Mouse (Mus musculus) limb, embryonic 11.5 days (tissue): ENCODE measurements around the gene Rtkn. TPM values are rescaled to one million over a fixed set of nuclear protein-coding genes. Genes with fewer than 3 reads are reported as not detected.

Experiments
- ATAC-seq: fragments of 200-750 bp; cut with Nextera tagmentation; 2 replicates; pipeline ENCODE4 v1.8.0; 2017; ENCODE audit warnings: low read depth; ENCODE audit not compliant: insufficient number of reproducible peaks, low FRiP score, low TSS enrichment
- DNase-seq: peaks from one replicate; pipeline ENCODE4 v3.0.0-alpha.2; 2015; ENCODE audit warnings: low spot score
- H3K27ac ChIP-seq: fragments of 300-500 bp; sonication (generic); replicated peaks from 2 replicates; pipeline ENCODE4 v1.5.1; 2014; ENCODE audit warnings: low read depth, mild to moderate bottlenecking, low read length
- H3K27me3 ChIP-seq: fragments of 300-500 bp; sonication (generic); 2 replicates; pipeline ENCODE4 v1.6.1; 2014; ENCODE audit warnings: mild to moderate bottlenecking, low read length, mixed read lengths; ENCODE audit not compliant: control insufficient read depth, insufficient read depth
- H3K36me3 ChIP-seq: fragments of 300-500 bp; sonication (generic); 2 replicates; pipeline ENCODE4 v1.6.1; 2014; ENCODE audit warnings: mild to moderate bottlenecking, low read length, moderate library complexity, mixed read lengths; ENCODE audit not compliant: control insufficient read depth, insufficient read depth
- H3K4me1 ChIP-seq: fragments of 300-500 bp; sonication (generic); 2 replicates; pipeline ENCODE4 v1.6.1; 2014; ENCODE audit warnings: low read length, mixed read lengths; ENCODE audit not compliant: control insufficient read depth, insufficient read depth
- H3K4me2 ChIP-seq: fragments of 300-500 bp; sonication (generic); 2 replicates; pipeline ENCODE4 v1.6.1; 2014; ENCODE audit warnings: low read depth, mild to moderate bottlenecking, moderate library complexity; ENCODE audit not compliant: severe bottlenecking
- H3K4me3 ChIP-seq: fragments of 300-500 bp; sonication (generic); 2 replicates; pipeline ENCODE4 v1.5.1; 2014; ENCODE audit warnings: low read depth, low read length
- H3K9ac ChIP-seq: fragments of 300-500 bp; sonication (generic); 2 replicates; pipeline ENCODE4 v1.6.1; 2014; ENCODE audit warnings: mild to moderate bottlenecking, low read length
- H3K9me3 ChIP-seq: fragments of 300-500 bp; sonication (generic); 2 replicates; pipeline ENCODE4 v1.6.1; 2016; ENCODE audit warnings: low read length; ENCODE audit not compliant: control insufficient read depth
- WGBS: fragments of 180-500 bp; shearing (Covaris S2); extraction: QIAGEN DNeasy Blood & Tissue Kit; methylation state at CpG from one replicate; pipeline ENCODE4 v1.1.7; 2014; 5-methylcytosine and 5-hydroxymethylcytosine counted together
- polyA plus RNA-seq: library from polyadenylated mRNA; unstranded; fragments of >200 nt; fragmentation: Nextera tagmentation; extraction: Ambion mirVana; gene quantifications from 2 replicates; pipeline ENCODE4 v1.2.1, GENCODE M21; 2014

The Rtkn gene
- polyA plus RNA-seq, 1 experiment from 2014 or later = 30.5 TPM

GRCm38 (mm10) chr6:83115011-83115671 lies 20.1 kb upstream of the Rtkn start, which contains the start of gene Mogs:
TSS of gene Mogs (plus strand) at chr6:83115496.
- Histone ChIP-seq H3K36me3 (peaks cover 14% of the 10 kb centered on the region), H3K4me1 (peaks cover 12% of the 10 kb centered on the region; the same call in 1 of the 2 replicates), H3K9me3 (no peaks in the 10 kb centered on the region), H3K9ac (peak within 1 kb of the TSS; percentile 80), H3K4me2 (peak within 1 kb of the TSS; percentile 89), H3K27me3 (no peaks in the 10 kb centered on the region), H3K27ac (peak within 1 kb of the TSS; percentile 70), H3K4me3 (peak within 1 kb of the TSS; percentile 86)
- under 1% methylated on average over 44 of the region's 58 CpGs for WGBS
- DNase-seq (peak; percentile 95), ATAC-seq (peak; percentile 81)

- H3K4me2 ChIP-seq = peak overlapping the region; percentile 89
- no peak for DNase-seq
- peaks cover 13% of the 10 kb centered on the region for H3K36me3 ChIP-seq
- peaks cover 14% of the 10 kb centered on the region; the same call in 1 of the 2 replicates for H3K4me1 ChIP-seq
- WGBS = 2% methylated on average over 39 of the region's 48 CpGs
- peak overlapping the region; percentile 70 for H3K27ac ChIP-seq
- H3K9me3 ChIP-seq = no peaks in the 10 kb centered on the region
- peak; percentile 27; the same call in 1 of the 2 replicates for ATAC-seq
- H3K27me3 ChIP-seq = no peaks in the 10 kb centered on the region
- peak overlapping the region; percentile 86 for H3K4me3 ChIP-seq
- peak overlapping the region; percentile 80 for H3K9ac ChIP-seq
Measured at GRCm38 (mm10) chr6:83115682-83116372, 19.4 kb upstream of the Rtkn start.

- no peaks in the 10 kb centered on the region for H3K9me3 ChIP-seq
- WGBS = 86% methylated on average over 11 of the region's 11 CpGs
- peak overlapping the region; percentile 86 for H3K4me3 ChIP-seq
- DNase-seq (no peak), ATAC-seq (no peak)
- peak overlapping the region; percentile 89 for H3K4me2 ChIP-seq
- H3K4me1 ChIP-seq = peaks cover 14% of the 10 kb centered on the region; the same call in 1 of the 2 replicates
- H3K9ac ChIP-seq = peak overlapping the region; percentile 80; the same call in 1 of the 2 replicates
- H3K27me3 ChIP-seq = no peaks in the 10 kb centered on the region
- peaks cover 13% of the 10 kb centered on the region for H3K36me3 ChIP-seq
- no peak overlapping the region for H3K27ac ChIP-seq
Measured at GRCm38 (mm10) chr6:83116373-83117164, 18.7 kb upstream of the Rtkn start.

GRCm38 (mm10) chr6:83117165-83117438 lies 18.2 kb upstream of the Rtkn start:
- DNase-seq = no peak
- no peak overlapping the region for H3K4me2 ChIP-seq
- H3K27me3 ChIP-seq = no peaks in the 10 kb centered on the region
- H3K27ac ChIP-seq = no peak overlapping the region
- H3K4me3 ChIP-seq = no peak overlapping the region
- H3K9ac ChIP-seq = no peak overlapping the region
- 90% methylated on average over 4 of the region's 4 CpGs for WGBS
- peaks cover 14% of the 10 kb centered on the region; the same call in 1 of the 2 replicates for H3K4me1 ChIP-seq
- H3K9me3 ChIP-seq = no peaks in the 10 kb centered on the region
- no peak for ATAC-seq
- peaks cover 13% of the 10 kb centered on the region for H3K36me3 ChIP-seq

- Histone ChIP-seq H3K27ac (no peak overlapping the region), H3K9ac (0 out of 2 replicates have a peak overlapping the region, but pooled peaks have one; percentile 3), H3K4me2 (no peak overlapping the region), H3K27me3 (no peaks in the 10 kb centered on the region), H3K4me3 (no peak overlapping the region), H3K36me3 (peaks cover 13% of the 10 kb centered on the region), H3K9me3 (no peaks in the 10 kb centered on the region), H3K4me1 (peaks cover 15% of the 10 kb centered on the region)
- DNase-seq (no peak), ATAC-seq (no peak)
- WGBS = 92% methylated on average over 13 of the region's 13 CpGs
Measured at GRCm38 (mm10) chr6:83117616-83118015, 17.6 kb upstream of the Rtkn start.

- ATAC-seq = no peak
- Histone ChIP-seq H3K4me2 (no peak overlapping the region), H3K4me3 (no peak overlapping the region), H3K27me3 (no peaks in the 10 kb centered on the region), H3K9me3 (no peaks in the 10 kb centered on the region), H3K9ac (no peak overlapping the region), H3K4me1 (peaks cover 22% of the 10 kb centered on the region), H3K27ac (no peak overlapping the region), H3K36me3 (peaks cover 13% of the 10 kb centered on the region)
- DNase-seq = no peak
- 87% methylated on average over 11 of the region's 11 CpGs for WGBS
Measured at GRCm38 (mm10) chr6:83118369-83118768, 16.9 kb upstream of the Rtkn start.

GRCm38 (mm10) chr6:83118825-83119733 lies 16.2 kb upstream of the Rtkn start:
- peak overlapping the region; percentile 84 for H3K4me2 ChIP-seq
- H3K9ac ChIP-seq = no peak overlapping the region
- WGBS = 87% methylated on average over 14 of the region's 14 CpGs
- H3K4me1 ChIP-seq = peaks cover 25% of the 10 kb centered on the region
- H3K9me3 ChIP-seq = no peaks in the 10 kb centered on the region
- ATAC-seq = no peak
- no peak overlapping the region for H3K27ac ChIP-seq
- peaks cover 13% of the 10 kb centered on the region for H3K36me3 ChIP-seq
- no peak overlapping the region for H3K4me3 ChIP-seq
- H3K27me3 ChIP-seq = no peaks in the 10 kb centered on the region
- DNase-seq = no peak
